In the genomic region with DNA sequence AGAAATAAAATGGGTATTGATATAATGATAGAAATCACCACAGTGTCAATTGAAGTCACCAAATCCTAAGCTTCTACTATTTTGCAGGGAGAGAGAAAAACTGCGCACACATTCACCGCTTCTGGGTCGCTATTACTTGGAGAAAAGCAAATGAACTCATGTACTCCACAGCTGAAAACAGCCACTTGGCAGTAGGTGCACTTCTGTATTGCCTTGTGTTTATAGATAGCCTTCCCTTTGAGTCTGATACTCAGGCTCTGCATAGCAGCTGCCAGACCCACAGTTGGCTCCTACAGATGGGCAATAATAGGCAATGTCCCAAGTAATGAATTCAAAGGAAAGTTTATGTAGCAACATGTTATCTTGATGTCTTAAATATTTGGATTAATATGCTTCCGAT, we compare ENCODE assay signal across 10 mouse cellular contexts. TPM values are rescaled to one million over a fixed set of nuclear protein-coding genes. Genes with fewer than 3 reads are reported as not detected.
DNase-seq lines count a peak whose midpoint lies in the region; ATAC-seq and TF ChIP-seq lines count a peak whose summit lies in the region.
"Had no signal": no experiment of that assay in that cellular context is flagged by ENCODE, and none has a peak within 500 bp of the region (broad histone marks: within the 10 kb centered on the region; RNA-seq: fewer than 3 reads in every experiment).

No protein-coding gene starts in this region.

- peak; percentile 22 to 33 for DNase-seq in cerebellum, postnatal 10 days
- peak; percentile 8 for DNase-seq in lung, postnatal 0 days (ENCODE audit: low spot score)
- DNase-seq in lung, postnatal 25 days (ENCODE audit: low spot score) = no peak
- no peak for DNase-seq in liver, postnatal 0 days
- no peak for DNase-seq in urinary bladder, adult 2 months (ENCODE audit: low spot score)
- no peak for DNase-seq in thymus, postnatal 14 days
- DNase-seq: cerebellum, adult 8-10 months had no signal

- H3K4me2 ChIP-seq in lung, postnatal 0 days (replicated peaks; ENCODE audit: low read depth, low read length) = peak overlapping the region; percentile 65
- no peak overlapping the region for H3K4me2 ChIP-seq in liver, postnatal 0 days (ENCODE audit: low read depth, low read length)
- H3K4me2 ChIP-seq: liver, embryonic 15.5 days had no signal

- H3K36me3 ChIP-seq in lung, postnatal 0 days (ENCODE audit: insufficient read depth, low read length) = no peaks in the 10 kb centered on the region
- H3K36me3 ChIP-seq in liver, postnatal 0 days (replicated peaks; ENCODE audit: insufficient read depth, low read length) = no peaks in the 10 kb centered on the region
- H3K36me3 ChIP-seq: liver, embryonic 15.5 days had no signal

- H3K27me3 ChIP-seq in lung, postnatal 0 days (replicated peaks; ENCODE audit: insufficient read depth, low read length) = no peaks in the 10 kb centered on the region
- peaks cover 24% of the 10 kb centered on the region for H3K27me3 ChIP-seq in liver, postnatal 0 days (ENCODE audit: insufficient read depth, low read length)

- no peak overlapping the region for H3K9ac ChIP-seq in lung, postnatal 0 days (replicated peaks; ENCODE audit: low read depth)
- H3K9ac ChIP-seq in liver, postnatal 0 days (replicated peaks) = no peak overlapping the region
- H3K9ac ChIP-seq: liver, embryonic 15.5 days had no signal

- peak overlapping the region; percentile 47; the same call in 1 of the 2 replicates for H3K4me3 ChIP-seq in lung, postnatal 0 days (ENCODE audit: low read depth, low read length)
- H3K4me3 ChIP-seq in liver, postnatal 0 days (ENCODE audit: low read depth, low read length) = peak overlapping the region; percentile 13; the same call in 1 of the 2 replicates

- no peak overlapping the region for H3K27ac ChIP-seq in lung, postnatal 0 days (ENCODE audit: low read length)
- no peak overlapping the region for H3K27ac ChIP-seq in liver, postnatal 0 days (ENCODE audit: low read depth)
- H3K27ac ChIP-seq: liver, embryonic 15.5 days had no signal

- H3K4me1 ChIP-seq in lung, postnatal 0 days (ENCODE audit: insufficient read depth, low read depth, low read length) = peaks cover 7% of the 10 kb centered on the region; the same call in 1 of the 2 replicates
- H3K4me1 ChIP-seq in liver, postnatal 0 days (ENCODE audit: insufficient read depth) = peaks cover 9% of the 10 kb centered on the region; the same call in 1 of the 2 replicates
- H3K4me1 ChIP-seq: liver, embryonic 15.5 days had no signal

- no peak for ATAC-seq in cerebellum, adult (ENCODE audit: insufficient number of reproducible peaks, low FRiP score, low TSS enrichment)
- ATAC-seq in lung, postnatal 0 days = no peak
- no peak for ATAC-seq in liver, postnatal 0 days
- ATAC-seq in frontal cortex, adult (ENCODE audit: low TSS enrichment) = no peak

- no peak for TF ChIP-seq EP300 in lung, postnatal 0 days (IDR thresholded peaks at IDR 0.05)
- TF ChIP-seq EP300 in liver, postnatal 0 days (IDR thresholded peaks at IDR 0.05; ENCODE audit: low read depth) = no peak

- no peaks in the 10 kb centered on the region for H3K9me3 ChIP-seq in lung, postnatal 0 days (ENCODE audit: low read length)
- H3K9me3 ChIP-seq in liver, postnatal 0 days (ENCODE audit: low read length) = no peaks in the 10 kb centered on the region
- H3K9me3 ChIP-seq: liver, embryonic 15.5 days had no signal

- 35% methylated on average over 4 of the region's 4 CpGs for WGBS in lung, postnatal 0 days
- 63% methylated on average over 4 of the region's 4 CpGs for WGBS in liver, postnatal 0 days (ENCODE audit: insufficient replicate concordance)

- no peak for TF ChIP-seq CTCF in lung, postnatal 0 days (IDR thresholded peaks at IDR 0.05)
- TF ChIP-seq CTCF in liver, postnatal 0 days (IDR thresholded peaks at IDR 0.05; ENCODE audit: low read depth) = no peak

RNA-seq across cellular contexts. Expression of a gene that starts 2.1 kb away (rescaled TPM):
- 13.3 and 19.9 TPM in 2 replicates for polyA plus RNA-seq in lung, postnatal 0 days (2015; fragmentation: Nextera tagmentation; extraction: Ambion mirVana)
- polyA plus RNA-seq in liver, postnatal 0 days (2015; fragmentation: Nextera tagmentation; extraction: Ambion mirVana) = 1.1 and 1.6 TPM in 2 replicates
- polyA plus RNA-seq in urinary bladder, adult 2 months (2012; rRNA removed) = 6.6 and 9.1 TPM in 2 replicates

Comparison
In these comparisons a context has a peak if more than half of its experiments do, and no peak if none do; other contexts are left out.
1. DNase-seq: peak in cerebellum, postnatal 10 days (2 of 2) and lung, postnatal 0 days (single experiment); none in lung, postnatal 25 days (single experiment), liver, postnatal 0 days (single experiment), urinary bladder, adult 2 months (single experiment) and thymus, postnatal 14 days (single experiment).